Comparison of ENCODE assay signal across 9 mouse cellular contexts in the genomic region with DNA sequence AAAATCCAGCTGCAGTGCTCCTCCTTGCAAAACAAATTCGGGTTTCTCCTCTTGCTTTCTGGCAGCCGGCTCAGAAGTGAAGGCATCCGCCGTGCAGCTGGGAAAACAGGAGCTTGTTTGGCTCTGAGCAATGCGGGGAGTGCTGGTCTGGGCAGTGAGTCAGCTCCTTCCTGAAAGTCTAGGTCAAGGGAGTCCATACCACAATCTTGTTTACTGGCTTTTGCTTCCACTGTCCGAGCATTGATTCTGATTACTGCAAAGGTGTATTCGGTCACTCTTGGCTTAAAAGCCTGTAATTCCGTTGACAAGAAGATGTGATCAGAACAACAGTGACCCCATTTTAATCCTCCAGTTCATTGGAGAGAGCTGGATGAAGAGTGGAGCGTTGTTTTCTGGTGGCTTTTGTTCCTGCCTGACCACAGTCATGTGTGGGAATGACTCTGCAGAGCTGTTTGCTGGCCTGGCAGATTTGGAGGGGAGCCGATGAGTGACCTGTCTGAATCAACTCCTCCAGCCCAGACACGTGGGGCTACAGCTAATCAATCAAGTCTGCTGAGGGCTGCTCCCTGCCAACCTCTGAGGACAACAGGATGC.
DNase-seq lines count a peak whose midpoint lies in the region; ATAC-seq and TF ChIP-seq lines count a peak whose summit lies in the region.
"Had no signal": no experiment of that assay in that cellular context is flagged by ENCODE, and none has a peak within 500 bp of the region (broad histone marks: within the 10 kb centered on the region; RNA-seq: fewer than 3 reads in every experiment).

No protein-coding gene starts in this region.

- H3K4me2 ChIP-seq in midbrain, embryonic 16.5 days (ENCODE audit: low read length), result no peak overlapping the region
- no peak overlapping the region for H3K4me2 ChIP-seq in midbrain, embryonic 14.5 days (ENCODE audit: low read length)
- no peak overlapping the region; the same call in 1 of the 2 replicates for H3K4me2 ChIP-seq in stomach, postnatal 0 days (replicated peaks; ENCODE audit: low read depth)
- H3K4me2 ChIP-seq: limb, embryonic 13.5 days had no signal

- DNase-seq in midbrain, embryonic 14.5 days, result no peak
- peak; percentile 18 to 21 for DNase-seq in cerebellum, postnatal 36 days
- peak; percentile 82 to 84 for DNase-seq in heart, postnatal 10 days
- peak; percentile 20 to 54 for DNase-seq in layer of hippocampus, adult 8-10 months (ENCODE audit: low spot score in 2 of 2)
- DNase-seq in lung, postnatal 14 days, result peak; percentile 55
- peak; percentile 69 for DNase-seq in stomach, postnatal 0 days (ENCODE audit: low spot score)

- H3K27ac ChIP-seq in midbrain, embryonic 16.5 days (ENCODE audit: low read length), result peak overlapping the region; percentile 24; the same call in 1 of the 2 replicates
- H3K27ac ChIP-seq in midbrain, embryonic 14.5 days (replicated peaks; ENCODE audit: low read depth, low read length), result no peak overlapping the region
- H3K27ac ChIP-seq in stomach, postnatal 0 days (replicated peaks), result peak overlapping the region; percentile 45; the same call in 1 of the 2 replicates
- H3K27ac ChIP-seq: limb, embryonic 13.5 days had no signal

- H3K9ac ChIP-seq in midbrain, embryonic 16.5 days (ENCODE audit: low read depth, low read length), result no peak overlapping the region
- H3K9ac ChIP-seq in midbrain, embryonic 14.5 days (replicated peaks; ENCODE audit: low read length), result no peak overlapping the region
- no peak overlapping the region for H3K9ac ChIP-seq in stomach, postnatal 0 days (ENCODE audit: low read length)
- H3K9ac ChIP-seq: limb, embryonic 13.5 days had no signal

- H3K27me3 ChIP-seq in midbrain, embryonic 16.5 days (ENCODE audit: control insufficient read depth, insufficient read depth, low read depth, low read length), result no peaks in the 10 kb centered on the region
- no peaks in the 10 kb centered on the region for H3K27me3 ChIP-seq in midbrain, embryonic 14.5 days (ENCODE audit: control insufficient read depth, insufficient read depth, low read length)
- no peaks in the 10 kb centered on the region for H3K27me3 ChIP-seq in stomach, postnatal 0 days (ENCODE audit: control insufficient read depth, insufficient read depth, low read length)
- H3K27me3 ChIP-seq: limb, embryonic 13.5 days had no signal

- TF ChIP-seq EP300 in stomach, postnatal 0 days (optimal IDR thresholded peaks at IDR 0.05), result no peak

- H3K36me3 ChIP-seq in midbrain, embryonic 16.5 days (ENCODE audit: control insufficient read depth, insufficient read depth, low read length), result no peaks in the 10 kb centered on the region
- no peaks in the 10 kb centered on the region for H3K36me3 ChIP-seq in midbrain, embryonic 14.5 days (ENCODE audit: control insufficient read depth, insufficient read depth, low read length)
- H3K36me3 ChIP-seq in stomach, postnatal 0 days (ENCODE audit: control insufficient read depth, insufficient read depth, low read length), result no peaks in the 10 kb centered on the region
- H3K36me3 ChIP-seq: limb, embryonic 13.5 days had no signal

- H3K4me1 ChIP-seq in midbrain, embryonic 16.5 days (ENCODE audit: control insufficient read depth, insufficient read depth, low read length), result no peaks in the 10 kb centered on the region
- H3K4me1 ChIP-seq in midbrain, embryonic 14.5 days (ENCODE audit: control insufficient read depth, insufficient read depth, low read length), result no peaks in the 10 kb centered on the region
- no peaks in the 10 kb centered on the region for H3K4me1 ChIP-seq in stomach, postnatal 0 days (replicated peaks; ENCODE audit: control insufficient read depth, insufficient read depth)

- TF ChIP-seq CTCF in stomach, postnatal 0 days (IDR thresholded peaks at IDR 0.05; ENCODE audit: low read depth), result no peak

- ATAC-seq in midbrain, embryonic 16.5 days, result no peak
- ATAC-seq in midbrain, embryonic 14.5 days (ENCODE audit: low FRiP score, low TSS enrichment), result no peak
- ATAC-seq in stomach, postnatal 0 days (ENCODE audit: low FRiP score, low TSS enrichment), result peak; percentile 94
- no peak for ATAC-seq in inflammation-experienced regulatory T-cells, adult 6 months

- whole genome bisulfite sequencing in midbrain, embryonic 16.5 days, result 64% methylated on average over 11 of the region's 11 CpGs
- 71% methylated on average over 11 of the region's 11 CpGs for WGBS in midbrain, embryonic 14.5 days
- WGBS in stomach, postnatal 0 days, result 20% methylated on average over 11 of the region's 11 CpGs

- no peak overlapping the region for H3K4me3 ChIP-seq in midbrain, embryonic 16.5 days (ENCODE audit: low read depth, low read length)
- no peak overlapping the region for H3K4me3 ChIP-seq in midbrain, embryonic 14.5 days (replicated peaks; ENCODE audit: low read depth, low read length)
- no peak overlapping the region for H3K4me3 ChIP-seq in stomach, postnatal 0 days (ENCODE audit: low read depth, low read length)
- H3K4me3 ChIP-seq: limb, embryonic 13.5 days had no signal

- intact Hi-C loops in heart, postnatal 10 days (cut with DNase I), result loop anchor here (1.0 kb wide), 1 partner anchor 65 kb away; a partner anchor contains a TSS

- no peaks in the 10 kb centered on the region for H3K9me3 ChIP-seq in midbrain, embryonic 16.5 days (replicated peaks; ENCODE audit: control insufficient read depth, low read length, poor library complexity, severe bottlenecking)
- H3K9me3 ChIP-seq in midbrain, embryonic 14.5 days (ENCODE audit: control insufficient read depth, low read length), result no peaks in the 10 kb centered on the region
- H3K9me3 ChIP-seq in stomach, postnatal 0 days (ENCODE audit: control insufficient read depth, low read length), result no peaks in the 10 kb centered on the region
- H3K9me3 ChIP-seq: limb, embryonic 13.5 days had no signal
